Mouse (Mus musculus) kidney, adult 11 months (tissue): Measurements from ENCODE around the gene Tcf12.

Experiments used
- DNase-seq: peaks from one replicate; pipeline ENCODE4 v3.0.0; 2022

The Tcf12 gene

GRCm38 (mm10) chr9:71978886-71979285, 132.8 kb downstream of the Tcf12 start:
- DNase-seq = no peak

- DNase-seq = peak; percentile 7
Measured at GRCm38 (mm10) chr9:71976034-71976433, 135.6 kb downstream of the Tcf12 start.

- no peak for DNase-seq
Measured at GRCm38 (mm10) chr9:71975141-71975540, 136.5 kb downstream of the Tcf12 start.

GRCm38 (mm10) chr9:71974541-71974959, 137.1 kb downstream of the Tcf12 start:
- DNase-seq = no peak

- no peak for DNase-seq
Measured at GRCm38 (mm10) chr9:71964039-71964438, 147.6 kb downstream of the Tcf12 start.

- no peak for DNase-seq
Measured at GRCm38 (mm10) chr9:71960026-71960396, 151.7 kb downstream of the Tcf12 start.

GRCm38 (mm10) chr9:71959259-71960025, 152.2 kb downstream of the Tcf12 start:
- no peak for DNase-seq

GRCm38 (mm10) chr9:71953217-71953616, 158.5 kb downstream of the Tcf12 start:
- DNase-seq = no peak

- no peak for DNase-seq
Measured at GRCm38 (mm10) chr9:71952621-71953076, 159.0 kb downstream of the Tcf12 start.

- DNase-seq = no peak
Measured at GRCm38 (mm10) chr9:71951926-71952325, 159.7 kb downstream of the Tcf12 start.

- no peak for DNase-seq
Measured at GRCm38 (mm10) chr9:71951341-71951740, 160.3 kb downstream of the Tcf12 start.

- no peak for DNase-seq
Measured at GRCm38 (mm10) chr9:71944801-71945200, 166.9 kb downstream of the Tcf12 start.

- no peak for DNase-seq
Measured at GRCm38 (mm10) chr9:71942424-71942823, 169.2 kb downstream of the Tcf12 start.

GRCm38 (mm10) chr9:71940016-71940415, 171.7 kb downstream of the Tcf12 start:
- no peak for DNase-seq

- DNase-seq = no peak
Measured at GRCm38 (mm10) chr9:71936199-71936598, 175.5 kb downstream of the Tcf12 start.

GRCm38 (mm10) chr9:71934833-71935232, 176.8 kb downstream of the Tcf12 start:
- no peak for DNase-seq

- no peak for DNase-seq
Measured at GRCm38 (mm10) chr9:71931965-71932364, 179.7 kb downstream of the Tcf12 start.

- no peak for DNase-seq
Measured at GRCm38 (mm10) chr9:71931358-71931715, 180.3 kb downstream of the Tcf12 start.

GRCm38 (mm10) chr9:71930431-71931357, 181.0 kb downstream of the Tcf12 start:
- no peak for DNase-seq

- DNase-seq = no peak
Measured at GRCm38 (mm10) chr9:71916662-71916953, 195.1 kb downstream of the Tcf12 start.

- DNase-seq = no peak
Measured at GRCm38 (mm10) chr9:71915871-71916661, 195.6 kb downstream of the Tcf12 start.

- DNase-seq = no peak
Measured at GRCm38 (mm10) chr9:71906522-71906921, 205.1 kb downstream of the Tcf12 start.

- no peak for DNase-seq
Measured at GRCm38 (mm10) chr9:71898852-71899251, 212.8 kb downstream of the Tcf12 start.
